Mouse (Mus musculus) spleen, adult 2 months (tissue): ENCODE results near the gene Ykt6.

Experiments
- CTCF ChIP-seq: fragments of 200-500 bp; IDR thresholded peaks from 2 replicates; pipeline ENCODE4 v1.5.1; 2011; ENCODE audit warnings: mild to moderate bottlenecking, inconsistent platforms; ENCODE audit not compliant: insufficient read depth, insufficient read length, insufficient replicate concordance; ENCODE audit errors: extremely low read depth
- POLR2A ChIP-seq: fragments of 200-500 bp; IDR thresholded peaks from 2 replicates; pipeline ENCODE4 v1.6.1; 2011; ENCODE audit warnings: low read depth, low read length, inconsistent platforms

DNA sequence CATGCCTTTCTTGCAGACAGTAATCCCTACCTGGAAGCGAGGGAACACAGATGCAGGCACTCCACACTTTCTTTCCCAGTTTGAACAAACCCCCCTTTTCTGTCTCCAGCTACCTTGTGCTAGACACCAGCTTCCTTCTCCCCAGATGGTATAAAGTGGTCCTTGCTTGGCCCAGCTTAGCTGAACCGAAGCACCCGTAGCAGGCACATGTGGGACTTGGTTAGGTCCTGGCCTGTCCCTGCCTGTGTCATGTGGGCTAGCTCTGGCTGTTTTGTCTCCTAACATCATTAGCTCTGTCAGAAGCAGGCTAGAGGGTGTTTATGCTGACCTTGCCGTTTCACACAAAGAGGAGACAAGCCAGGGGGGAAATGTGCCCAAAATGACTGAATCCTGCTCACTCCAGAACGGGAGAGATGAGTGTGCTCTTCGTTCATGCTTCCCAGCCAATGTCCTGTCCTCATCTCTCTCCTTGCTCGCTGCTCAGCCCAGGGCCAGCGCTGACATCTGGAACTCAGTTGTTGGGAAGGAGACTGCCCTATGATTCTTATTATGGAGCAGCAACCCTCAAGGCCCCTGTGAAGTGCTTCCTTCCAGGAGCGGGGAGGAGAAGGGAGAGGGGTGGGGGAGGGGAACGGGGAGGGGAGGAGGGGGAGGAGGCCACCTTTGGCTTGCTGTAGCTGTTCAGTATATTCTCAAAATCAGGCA lies 6.8 kb upstream of the Ykt6 start:
- TF ChIP-seq CTCF = no peak
- no peak for TF ChIP-seq POLR2A
